Mouse (Mus musculus): ENCODE results near the gene Chd6. TPM values are rescaled to one million over a fixed set of nuclear protein-coding genes. Genes with fewer than 3 reads are reported as not detected.

Chd6 gene
- total and polyA plus RNA-seq, 2 experiments from 2014 or later: 20.7 to 61.0 TPM

GRCm38 (mm10) chr2:160990339-160991070 lies 118.4 kb downstream of the Chd6 start:
- Histone ChIP-seq H3K27me3 (ENCODE audit: insufficient read depth, low read length) (no peaks in the 10 kb centered on the region), H3K4me1 (ENCODE audit: insufficient read depth) (no peaks in the 10 kb centered on the region), H3K36me3 (ENCODE audit: insufficient read depth) (peaks cover 40% of the 10 kb centered on the region), H3K9me3 (ENCODE audit: low read length) (no peaks in the 10 kb centered on the region), H3K9ac (no peak overlapping the region), H3K27ac (ENCODE audit: low read depth, low read length) (no peak overlapping the region), H3K4me2 (ENCODE audit: low read depth) (no peak overlapping the region), H3K4me3 (ENCODE audit: low read depth, low read length) (no peak overlapping the region)
- ATAC-seq (no peak), DNase-seq (no peak)
- WGBS: 85% methylated on average over 6 of the region's 6 CpGs
- TF ChIP-seq CTCF (IDR thresholded peaks at IDR 0.05; ENCODE audit: low read depth): no peak

- Histone ChIP-seq H3K4me1 (ENCODE audit: insufficient read depth) (no peaks in the 10 kb centered on the region), H3K27me3 (ENCODE audit: insufficient read depth, low read length) (no peaks in the 10 kb centered on the region), H3K36me3 (ENCODE audit: insufficient read depth) (peaks cover 60% of the 10 kb centered on the region), H3K9ac (no peak overlapping the region), H3K9me3 (ENCODE audit: low read length) (no peaks in the 10 kb centered on the region), H3K4me3 (ENCODE audit: low read depth, low read length) (no peak overlapping the region), H3K27ac (ENCODE audit: low read depth, low read length) (no peak overlapping the region), H3K4me2 (ENCODE audit: low read depth) (no peak overlapping the region)
- ATAC-seq (no peak), DNase-seq (no peak)
- no peak for TF ChIP-seq CTCF (IDR thresholded peaks at IDR 0.05; ENCODE audit: low read depth)
These were observed 121.4 kb downstream of the Chd6 start for GRCm38 (mm10) chr2:160987503-160987902.

- peaks cover 73% of the 10 kb centered on the region for H3K36me3 ChIP-seq (ENCODE audit: insufficient read depth)
- WGBS: 90% methylated on average over 3 of the region's 3 CpGs
These were observed 126.2 kb downstream of the Chd6 start for GRCm38 (mm10) chr2:160982636-160983035.

GRCm38 (mm10) chr2:160981791-160982190 lies 127.1 kb downstream of the Chd6 start:
- H3K4me1 ChIP-seq (ENCODE audit: insufficient read depth): no peaks in the 10 kb centered on the region
- no peak overlapping the region for H3K27ac ChIP-seq (ENCODE audit: low read depth, low read length)
- no peak for ATAC-seq
- DNase-seq: no peak
- no peak overlapping the region for H3K4me2 ChIP-seq (ENCODE audit: low read depth)
- H3K9me3 ChIP-seq (ENCODE audit: low read length): no peaks in the 10 kb centered on the region
- no peak overlapping the region for H3K4me3 ChIP-seq (ENCODE audit: low read depth, low read length)
- H3K27me3 ChIP-seq (ENCODE audit: insufficient read depth, low read length): no peaks in the 10 kb centered on the region
- WGBS: 91% methylated on average over 6 of the region's 6 CpGs
- no peak overlapping the region for H3K9ac ChIP-seq
- no peak for TF ChIP-seq CTCF (IDR thresholded peaks at IDR 0.05; ENCODE audit: low read depth)
- peaks cover 73% of the 10 kb centered on the region for H3K36me3 ChIP-seq (ENCODE audit: insufficient read depth)

More at GRCm38 (mm10) chr2:160982636-160983035, 126.2 kb downstream of the Chd6 start:
- Histone ChIP-seq H3K4me1 (ENCODE audit: insufficient read depth) (no peaks in the 10 kb centered on the region), H3K9ac (no peak overlapping the region), H3K27ac (ENCODE audit: low read depth, low read length) (no peak overlapping the region), H3K4me2 (ENCODE audit: low read depth) (no peak overlapping the region), H3K4me3 (ENCODE audit: low read depth, low read length) (no peak overlapping the region), H3K9me3 (ENCODE audit: low read length) (no peaks in the 10 kb centered on the region), H3K27me3 (ENCODE audit: insufficient read depth, low read length) (no peaks in the 10 kb centered on the region)
- ATAC-seq (no peak), DNase-seq (no peak)
- TF ChIP-seq CTCF (IDR thresholded peaks at IDR 0.05; ENCODE audit: low read depth): no peak

GRCm38 (mm10) chr2:160978651-160979050 lies 130.2 kb downstream of the Chd6 start:
- H3K27ac ChIP-seq (ENCODE audit: low read depth, low read length): no peak overlapping the region
- 89% methylated on average over 1 of the region's 1 CpGs for WGBS
- no peak overlapping the region for H3K4me3 ChIP-seq (ENCODE audit: low read depth, low read length)
- TF ChIP-seq CTCF (IDR thresholded peaks at IDR 0.05; ENCODE audit: low read depth): no peak
- no peaks in the 10 kb centered on the region for H3K27me3 ChIP-seq (ENCODE audit: insufficient read depth, low read length)
- DNase-seq (no peak), ATAC-seq (no peak)
- no peak overlapping the region for H3K4me2 ChIP-seq (ENCODE audit: low read depth)
- H3K9ac ChIP-seq: no peak overlapping the region
- peaks cover 71% of the 10 kb centered on the region for H3K36me3 ChIP-seq (ENCODE audit: insufficient read depth)
- H3K9me3 ChIP-seq (ENCODE audit: low read length): no peaks in the 10 kb centered on the region
- no peaks in the 10 kb centered on the region for H3K4me1 ChIP-seq (ENCODE audit: insufficient read depth)

GRCm38 (mm10) chr2:160977248-160977647 lies 131.6 kb downstream of the Chd6 start:
- H3K36me3 ChIP-seq (ENCODE audit: insufficient read depth): peaks cover 62% of the 10 kb centered on the region
- H3K27me3 ChIP-seq (ENCODE audit: insufficient read depth, low read length): no peaks in the 10 kb centered on the region
- no peak overlapping the region for H3K4me2 ChIP-seq (ENCODE audit: low read depth)
- H3K9me3 ChIP-seq (ENCODE audit: low read length): no peaks in the 10 kb centered on the region
- no peak overlapping the region for H3K4me3 ChIP-seq (ENCODE audit: low read depth, low read length)
- no peaks in the 10 kb centered on the region for H3K4me1 ChIP-seq (ENCODE audit: insufficient read depth)
- no peak overlapping the region for H3K9ac ChIP-seq
- WGBS: 55% methylated on average over 1 of the region's 1 CpGs
- TF ChIP-seq CTCF (IDR thresholded peaks at IDR 0.05; ENCODE audit: low read depth): no peak
- no peak overlapping the region for H3K27ac ChIP-seq (ENCODE audit: low read depth, low read length)
- ATAC-seq (no peak), DNase-seq (no peak)

- H3K36me3 ChIP-seq (ENCODE audit: insufficient read depth): peaks cover 57% of the 10 kb centered on the region
- ATAC-seq: no peak
- no peak for DNase-seq
- no peaks in the 10 kb centered on the region for H3K27me3 ChIP-seq (ENCODE audit: insufficient read depth, low read length)
- no peaks in the 10 kb centered on the region for H3K4me1 ChIP-seq (ENCODE audit: insufficient read depth)
- WGBS: 78% methylated on average over 5 of the region's 5 CpGs
- no peak overlapping the region for H3K27ac ChIP-seq (ENCODE audit: low read depth, low read length)
- H3K4me3 ChIP-seq (ENCODE audit: low read depth, low read length): no peak overlapping the region
- H3K9me3 ChIP-seq (ENCODE audit: low read length): no peaks in the 10 kb centered on the region
- H3K9ac ChIP-seq: no peak overlapping the region
- TF ChIP-seq CTCF (IDR thresholded peaks at IDR 0.05; ENCODE audit: low read depth): no peak
- H3K4me2 ChIP-seq (ENCODE audit: low read depth): no peak overlapping the region
These were observed 135.1 kb downstream of the Chd6 start for GRCm38 (mm10) chr2:160973648-160974215.
